Mouse (Mus musculus) forebrain, embryonic 11.5 days (tissue): ENCODE measurements around the gene Mybpc3. TPM values are rescaled to one million over a fixed set of nuclear protein-coding genes. Genes with fewer than 3 reads are reported as not detected.

Experiments used
- ATAC-seq: fragments of 200-750 bp; cut with Nextera tagmentation; replicated peaks from 2 replicates; pipeline ENCODE4 v1.8.0; 2017; ENCODE audit warnings: moderate TSS enrichment; ENCODE audit not compliant: low FRiP score
- DNase-seq: peaks from one replicate; pipeline ENCODE4 v3.0.0-alpha.2; 2017; ENCODE audit warnings: low spot score
- H3K27ac ChIP-seq: fragments of 300-500 bp; sonication (generic); 2 replicates; pipeline ENCODE4 v1.5.1; 2014; ENCODE audit warnings: low read depth, low read length
- H3K27me3 ChIP-seq: fragments of 300-500 bp; sonication (generic); 2 replicates; pipeline ENCODE4 v1.6.1; 2014; ENCODE audit warnings: mild to moderate bottlenecking, low read length, mixed read lengths; ENCODE audit not compliant: control insufficient read depth, insufficient read depth
- H3K36me3 ChIP-seq: fragments of 300-500 bp; sonication (generic); 2 replicates; pipeline ENCODE4 v1.6.1; 2014; ENCODE audit warnings: mild to moderate bottlenecking, low read length, moderate library complexity, mixed read lengths; ENCODE audit not compliant: control insufficient read depth, insufficient read depth
- H3K4me1 ChIP-seq: fragments of 300-500 bp; sonication (generic); replicated peaks from 2 replicates; pipeline ENCODE4 v1.6.1; 2014; ENCODE audit warnings: low read length, mixed read lengths; ENCODE audit not compliant: control insufficient read depth, insufficient read depth
- H3K4me2 ChIP-seq: fragments of 300-500 bp; sonication (generic); 2 replicates; pipeline ENCODE4 v1.6.1; 2014; ENCODE audit warnings: low read depth, mild to moderate bottlenecking, low read length, moderate library complexity, mixed read lengths; ENCODE audit not compliant: severe bottlenecking
- H3K4me3 ChIP-seq: fragments of 300-500 bp; sonication (generic); 2 replicates; pipeline ENCODE4 v1.5.1; 2014; ENCODE audit warnings: low read depth, low read length
- H3K9ac ChIP-seq: fragments of 300-500 bp; sonication (generic); 2 replicates; pipeline ENCODE4 v1.6.1; 2014; ENCODE audit warnings: low read length
- H3K9me3 ChIP-seq: fragments of 300-500 bp; sonication (generic); 2 replicates; pipeline ENCODE4 v1.6.1; 2016; ENCODE audit warnings: low read length, mixed read lengths; ENCODE audit not compliant: control insufficient read depth
- WGBS: fragments of 180-500 bp; shearing (Covaris S2); extraction: QIAGEN DNeasy Blood & Tissue Kit; methylation state at CpG from one replicate; pipeline ENCODE4 v1.1.7; 2014; 5-methylcytosine and 5-hydroxymethylcytosine counted together
- polyA plus RNA-seq: library from polyadenylated mRNA; unstranded; fragments of >200 nt; fragmentation: Nextera tagmentation; extraction: Ambion mirVana; gene quantifications from 2 replicates; pipeline ENCODE4 v1.2.1, GENCODE M21; 2014

The Mybpc3 gene
- not detected in 2 replicates for polyA plus RNA-seq

- Histone ChIP-seq H3K27ac (no peak within 1 kb of the TSS), H3K4me2 (no peak within 1 kb of the TSS), H3K27me3 (no peaks in the 10 kb centered on the region; the same call in 1 of the 2 replicates), H3K9ac (no peak within 1 kb of the TSS), H3K4me1 (peaks cover 3% of the 10 kb centered on the region; the same call in 1 of the 2 replicates), H3K36me3 (no peaks in the 10 kb centered on the region), H3K4me3 (no peak within 1 kb of the TSS), H3K9me3 (no peaks in the 10 kb centered on the region)
- 87% methylated on average over 11 of the region's 11 CpGs for WGBS
- DNase-seq (no peak), ATAC-seq (no peak)
Observed at GRCm38 (mm10) chr2:91117585-91118275, at the start of gene Mybpc3. Gene Mybpc3, plus strand, starts transcription at chr2:91118144.

GRCm38 (mm10) chr2:91068162-91068871 lies 49.6 kb upstream of the Mybpc3 start:
- Histone ChIP-seq H3K4me3 (no peak overlapping the region), H3K36me3 (peaks cover 6% of the 10 kb centered on the region; the same call in 1 of the 2 replicates), H3K4me1 (peaks cover 9% of the 10 kb centered on the region; the same call in 1 of the 2 replicates), H3K27ac (no peak overlapping the region), H3K27me3 (no peaks in the 10 kb centered on the region), H3K4me2 (no peak overlapping the region), H3K9ac (no peak overlapping the region), H3K9me3 (no peaks in the 10 kb centered on the region)
- ATAC-seq (no peak), DNase-seq (no peak)
- 59% methylated on average over 13 of the region's 13 CpGs for WGBS

- H3K9me3 ChIP-seq: no peaks in the 10 kb centered on the region
- H3K4me3 ChIP-seq: peak overlapping the region; percentile 64; the same call in 1 of the 2 replicates
- peak overlapping the region; percentile 83; the same call in 1 of the 2 replicates for H3K4me2 ChIP-seq
- DNase-seq (no peak), ATAC-seq (no peak)
- WGBS: 47% methylated on average over 6 of the region's 6 CpGs
- H3K27ac ChIP-seq: no peak overlapping the region
- H3K36me3 ChIP-seq: peaks cover 3% of the 10 kb centered on the region; the same call in 1 of the 2 replicates
- H3K27me3 ChIP-seq: no peaks in the 10 kb centered on the region
- H3K4me1 ChIP-seq: peaks cover 9% of the 10 kb centered on the region; the same call in 1 of the 2 replicates
- 0 out of 2 replicates have a peak overlapping the region, but pooled peaks have one; percentile 73 for H3K9ac ChIP-seq
Observed at GRCm38 (mm10) chr2:91068872-91069165, 49.1 kb upstream of the Mybpc3 start.

- Histone ChIP-seq H3K4me3 (peak overlapping the region; percentile 64), H3K36me3 (no peaks in the 10 kb centered on the region), H3K9ac (peak overlapping the region; percentile 73), H3K9me3 (no peaks in the 10 kb centered on the region), H3K27me3 (no peaks in the 10 kb centered on the region), H3K4me1 (peaks cover 9% of the 10 kb centered on the region; the same call in 1 of the 2 replicates), H3K4me2 (peak overlapping the region; percentile 83), H3K27ac (no peak overlapping the region; the same call in 1 of the 2 replicates)
- ATAC-seq: peak; percentile 12; the same call in 1 of the 2 replicates
- WGBS: 11% methylated on average over 14 of the region's 14 CpGs
- DNase-seq: peak; percentile 67
Observed at GRCm38 (mm10) chr2:91069306-91070000, 48.5 kb upstream of the Mybpc3 start.

- no peaks in the 10 kb centered on the region for H3K27me3 ChIP-seq
- peak within 1 kb of the TSS; percentile 83 for H3K4me2 ChIP-seq
- peak within 1 kb of the TSS; percentile 64 for H3K4me3 ChIP-seq
- peaks cover 9% of the 10 kb centered on the region; the same call in 1 of the 2 replicates for H3K4me1 ChIP-seq
- H3K9ac ChIP-seq: peak within 1 kb of the TSS; percentile 73
- DNase-seq (peak; percentile 97), ATAC-seq (peak; percentile 95)
- whole genome bisulfite sequencing: under 1% methylated on average over 69 of the region's 69 CpGs
- peak within 1 kb of the TSS; percentile 65 for H3K27ac ChIP-seq
- H3K9me3 ChIP-seq: no peaks in the 10 kb centered on the region
- H3K36me3 ChIP-seq: no peaks in the 10 kb centered on the region
Observed at GRCm38 (mm10) chr2:91070076-91070800, 47.7 kb upstream of the Mybpc3 start, which contains the start of gene Slc39a13. Gene Slc39a13, minus strand, starts transcription at chr2:91070417.

- Histone ChIP-seq H3K4me2 (peak overlapping the region; percentile 83), H3K4me1 (peaks cover 9% of the 10 kb centered on the region; the same call in 1 of the 2 replicates), H3K9me3 (no peaks in the 10 kb centered on the region), H3K9ac (peak overlapping the region; percentile 73), H3K27me3 (no peaks in the 10 kb centered on the region), H3K4me3 (peak overlapping the region; percentile 64), H3K36me3 (no peaks in the 10 kb centered on the region), H3K27ac (peak overlapping the region; percentile 65; the same call in 1 of the 2 replicates)
- 91% methylated on average over 10 of the region's 10 CpGs for WGBS
- ATAC-seq: no peak
- no peak for DNase-seq
Observed at GRCm38 (mm10) chr2:91071059-91071458, 46.9 kb upstream of the Mybpc3 start.

- no peak overlapping the region for H3K27ac ChIP-seq
- no peaks in the 10 kb centered on the region for H3K36me3 ChIP-seq
- no peaks in the 10 kb centered on the region for H3K27me3 ChIP-seq
- no peak overlapping the region for H3K4me2 ChIP-seq
- H3K9ac ChIP-seq: no peak overlapping the region
- peaks cover 9% of the 10 kb centered on the region; the same call in 1 of the 2 replicates for H3K4me1 ChIP-seq
- 45% methylated on average over 1 of the region's 1 CpGs for WGBS
- no peak for ATAC-seq
- H3K9me3 ChIP-seq: no peaks in the 10 kb centered on the region
- no peak overlapping the region for H3K4me3 ChIP-seq
- no peak for DNase-seq
Observed at GRCm38 (mm10) chr2:91072092-91072491, 45.9 kb upstream of the Mybpc3 start.

GRCm38 (mm10) chr2:91077957-91078313 lies 40.0 kb upstream of the Mybpc3 start:
- H3K4me3 ChIP-seq: peak overlapping the region; percentile 49; the same call in 1 of the 2 replicates
- H3K27ac ChIP-seq: no peak overlapping the region
- H3K4me1 ChIP-seq: peaks cover 2% of the 10 kb centered on the region; the same call in 1 of the 2 replicates
- ATAC-seq (no peak), DNase-seq (no peak)
- no peaks in the 10 kb centered on the region for H3K27me3 ChIP-seq
- H3K9me3 ChIP-seq: no peaks in the 10 kb centered on the region
- 14% methylated on average over 12 of the region's 12 CpGs for WGBS
- no peak overlapping the region for H3K9ac ChIP-seq
- H3K4me2 ChIP-seq: peak overlapping the region; percentile 95
- no peaks in the 10 kb centered on the region for H3K36me3 ChIP-seq
